Mouse (Mus musculus): ENCODE results near the gene Dync2li1. TPM values are rescaled to one million over a fixed set of nuclear protein-coding genes. Genes with fewer than 3 reads are reported as not detected.
A peak's percentile ranks its signal among the peaks of the same experiment; 100 is the strongest.

Dync2li1 gene
- polyA plus RNA-seq, 1 experiment, result 29.6 TPM

GRCm38 (mm10) chr17:84675951-84676366 is 49.7 kb downstream of the Dync2li1 start, which contains the start of gene Abcg8:
TSS of gene Abcg8 (plus strand) at chr17:84676302.
- no peak for DNase-seq (ENCODE audit: extremely low spot score in 1 of 2, low spot score in 1 of 2)

GRCm38 (mm10) chr17:84677595-84677994 is 51.3 kb downstream of the Dync2li1 start:
- no peak for DNase-seq (ENCODE audit: extremely low spot score in 1 of 2, low spot score in 1 of 2)

- DNase-seq (ENCODE audit: extremely low spot score in 1 of 2, low spot score in 1 of 2), result peak; percentile 14 to 68
Measured at GRCm38 (mm10) chr17:84681670-84682069, 55.4 kb downstream of the Dync2li1 start.

- DNase-seq (ENCODE audit: extremely low spot score in 1 of 2, low spot score in 1 of 2), result no peak
Measured at GRCm38 (mm10) chr17:84682734-84683717, 56.7 kb downstream of the Dync2li1 start, which contains the start of gene Abcg5. TSS of gene Abcg5 (minus strand) at chr17:84683011.

- no peak for DNase-seq (ENCODE audit: extremely low spot score in 1 of 2, low spot score in 1 of 2)
Measured at GRCm38 (mm10) chr17:84684284-84684683, 58.0 kb downstream of the Dync2li1 start.

- no peak for DNase-seq (ENCODE audit: extremely low spot score in 1 of 2, low spot score in 1 of 2)
Measured at GRCm38 (mm10) chr17:84685286-84685685, 59.0 kb downstream of the Dync2li1 start.

- no peak for DNase-seq (ENCODE audit: extremely low spot score in 1 of 2, low spot score in 1 of 2)
Measured at GRCm38 (mm10) chr17:84687994-84688393, 61.7 kb downstream of the Dync2li1 start.

- DNase-seq (ENCODE audit: extremely low spot score in 1 of 2, low spot score in 1 of 2), result no peak
Measured at GRCm38 (mm10) chr17:84688834-84689233, 62.5 kb downstream of the Dync2li1 start.

- no peak for DNase-seq (ENCODE audit: extremely low spot score in 1 of 2, low spot score in 1 of 2)
Measured at GRCm38 (mm10) chr17:84689316-84689715, 63.0 kb downstream of the Dync2li1 start.

GRCm38 (mm10) chr17:84690111-84690510 is 63.8 kb downstream of the Dync2li1 start:
- DNase-seq (ENCODE audit: extremely low spot score in 1 of 2, low spot score in 1 of 2), result no peak

- DNase-seq (ENCODE audit: extremely low spot score in 1 of 2, low spot score in 1 of 2), result no peak
Measured at GRCm38 (mm10) chr17:84693741-84694140, 67.4 kb downstream of the Dync2li1 start.

GRCm38 (mm10) chr17:84696537-84696936 is 70.2 kb downstream of the Dync2li1 start:
- DNase-seq (ENCODE audit: extremely low spot score in 1 of 2, low spot score in 1 of 2), result no peak

- DNase-seq (ENCODE audit: extremely low spot score in 1 of 2, low spot score in 1 of 2), result peak; percentile 34 to 81
Measured at GRCm38 (mm10) chr17:84698727-84699126, 72.4 kb downstream of the Dync2li1 start.

Other genes with a start within 250 kb of the Dync2li1 start
- gene Thada, start 160.3 kb upstream of the Dync2li1 start, polyA plus RNA-seq (2012; rRNA removed), result 5.1 and 6.1 TPM in 2 replicates
- 8.4 and 9.0 TPM in 2 replicates for gene Plekhh2, start 114.6 kb upstream of the Dync2li1 start, polyA plus RNA-seq (2012; rRNA removed)
- gene Abcg8, start 49.8 kb downstream of the Dync2li1 start, polyA plus RNA-seq (2012; rRNA removed), result not detected in 2 replicates
- gene Abcg5, start 56.5 kb downstream of the Dync2li1 start, polyA plus RNA-seq (2012; rRNA removed), result 0.08 TPM in 1 of 2 replicates, not detected in the other
- 31.8 and 35.5 TPM in 2 replicates for gene Lrpprc, start 164.3 kb downstream of the Dync2li1 start, polyA plus RNA-seq (2012; rRNA removed)

Measured in frontal cortex, adult 2 months (tissue).